Mouse (Mus musculus) gastrocnemius, postnatal 36 days (tissue): Measurements from ENCODE around the gene Timm22. TPM values are rescaled to one million over a fixed set of nuclear protein-coding genes. Genes with fewer than 3 reads are reported as not detected.

Experiments used
- DNase-seq, 2 experiments: peaks; one replicate each; pipeline ENCODE4 v3.0.0; 2022
- intact Hi-C: fragments of 180-260 bp; cut with DNase I; formaldehyde crosslinking; loops from one replicate; pipeline ENCODE4 v1.15.1; 2025
- long read RNA-seq, 2 experiments: library from polyadenylated mRNA; stranded (forward); transcript quantifications; one replicate each; pipeline ENCODE4 v2.0.0; 2021
- total RNA-seq, 2 experiments: library from RNA; stranded (reverse); gene quantifications; 2 replicates each; pipeline ENCODE4 v1.2.3; 2021

Timm22 gene
- total RNA-seq: 10 to 100 TPM; 34.3 to 36.2 TPM
- long read RNA-seq, experiment 1, transcript Timm22-201 (4 exons, 2,817 nt): major isoform, 27 of 43 reads
- long read RNA-seq, experiment 1, partial matches to known transcripts: 2 of 43 reads
- long read RNA-seq, experiment 1, other reads (novel, unspliced or antisense): 11 of 43 reads
- long read RNA-seq, experiment 2, transcript Timm22-201 (4 exons, 2,817 nt): major isoform, 54 of 67 reads
- long read RNA-seq, experiment 2, transcript Timm22-203 (3 exons, 362 nt): minor isoform, 6 of 67 reads
- long read RNA-seq, experiment 2, partial matches to known transcripts: 1 of 67 reads
- long read RNA-seq, experiment 2, other reads (novel, unspliced or antisense): 6 of 67 reads

- intact Hi-C loops: loop anchor here (10.0 kb wide), 2 partner anchors 322 to 632 kb away; no protein-coding TSS in a partner anchor
Observed at GRCm38 (mm10) chr11:76406702-76407583, at the start of gene Timm22. Gene Timm22, plus strand, starts transcription at chr11:76406952.

GRCm38 (mm10) chr11:76357464-76357863 lies 49.3 kb upstream of the Timm22 start:
- DNase-seq: no peak
- intact Hi-C loops: no loop called here

More at GRCm38 (mm10) chr11:76406702-76407583, at the start of gene Timm22:
- DNase-seq: peak; percentile 93 to 98

GRCm38 (mm10) chr11:76358628-76359320 lies 48.0 kb upstream of the Timm22 start:
- no peak for DNase-seq
- intact Hi-C loops: no loop called here

GRCm38 (mm10) chr11:76360255-76360654 lies 46.5 kb upstream of the Timm22 start:
- no peak for DNase-seq
- intact Hi-C loops: no loop called here

GRCm38 (mm10) chr11:76361422-76361821 lies 45.3 kb upstream of the Timm22 start:
- intact Hi-C loops: no loop called here
- no peak for DNase-seq

GRCm38 (mm10) chr11:76363178-76363577 lies 43.6 kb upstream of the Timm22 start:
- intact Hi-C loops: no loop called here

GRCm38 (mm10) chr11:76363636-76364035 lies 43.1 kb upstream of the Timm22 start:
- intact Hi-C loops: no loop called here
- DNase-seq: no peak

More at GRCm38 (mm10) chr11:76363178-76363577, 43.6 kb upstream of the Timm22 start:
- DNase-seq: no peak

- intact Hi-C loops: no loop called here
- no peak for DNase-seq
Observed at GRCm38 (mm10) chr11:76364038-76364437, 42.7 kb upstream of the Timm22 start.

GRCm38 (mm10) chr11:76366720-76367119 lies 40.0 kb upstream of the Timm22 start:
- intact Hi-C loops: no loop called here
- no peak for DNase-seq

- no peak for DNase-seq
- intact Hi-C loops: no loop called here
Observed at GRCm38 (mm10) chr11:76370491-76370890, 36.3 kb upstream of the Timm22 start.

GRCm38 (mm10) chr11:76372120-76372519 lies 34.6 kb upstream of the Timm22 start:
- no peak for DNase-seq
- intact Hi-C loops: no loop called here

- intact Hi-C loops: no loop called here
Observed at GRCm38 (mm10) chr11:76372534-76372933, 34.2 kb upstream of the Timm22 start.

GRCm38 (mm10) chr11:76374491-76375185 lies 32.1 kb upstream of the Timm22 start:
- intact Hi-C loops: no loop called here

More at GRCm38 (mm10) chr11:76372534-76372933, 34.2 kb upstream of the Timm22 start:
- peak; percentile 38 to 55 for DNase-seq

GRCm38 (mm10) chr11:76376425-76376824 lies 30.3 kb upstream of the Timm22 start:
- intact Hi-C loops: no loop called here

More at GRCm38 (mm10) chr11:76374491-76375185, 32.1 kb upstream of the Timm22 start:
- DNase-seq: peak; percentile 56 to 62

GRCm38 (mm10) chr11:76379921-76380544 lies 26.7 kb upstream of the Timm22 start:
- DNase-seq: peak in 1 of 2 experiments; percentile 40
- intact Hi-C loops: no loop called here

More at GRCm38 (mm10) chr11:76376425-76376824, 30.3 kb upstream of the Timm22 start:
- DNase-seq: no peak

GRCm38 (mm10) chr11:76381201-76381885 lies 25.4 kb upstream of the Timm22 start:
- DNase-seq: no peak
- intact Hi-C loops: no loop called here

GRCm38 (mm10) chr11:76382711-76383324 lies 23.9 kb upstream of the Timm22 start:
- intact Hi-C loops: no loop called here
- no peak for DNase-seq

GRCm38 (mm10) chr11:76384307-76384706 lies 22.4 kb upstream of the Timm22 start:
- intact Hi-C loops: no loop called here
- DNase-seq: no peak
